Mouse (Mus musculus): ENCODE measurements around the gene Pih1d1. TPM values are rescaled to one million over a fixed set of nuclear protein-coding genes. Genes with fewer than 3 reads are reported as not detected.

The Pih1d1 gene
- polyA plus RNA-seq, 1 experiment from 2014 or later = 86.2 TPM

GRCm38 (mm10) chr7:45182199-45182601 is 28.1 kb downstream of the Pih1d1 start:
- H3K9ac ChIP-seq (ENCODE audit: low read depth, low read length) = 0 out of 2 replicates have a peak overlapping the region, but pooled peaks have one; percentile 3
- peak overlapping the region; percentile 31 for H3K4me3 ChIP-seq (ENCODE audit: low read depth, low read length)
- DNase-seq (ENCODE audit: low spot score) = peak; percentile 87
- no peaks in the 10 kb centered on the region for H3K9me3 ChIP-seq (ENCODE audit: control insufficient read depth, low read length)
- no peaks in the 10 kb centered on the region for H3K36me3 ChIP-seq (ENCODE audit: control insufficient read depth, insufficient read depth, low read length)
- H3K4me1 ChIP-seq (replicated peaks; ENCODE audit: control insufficient read depth, insufficient read depth, low read length) = peaks cover 9% of the 10 kb centered on the region
- H3K27ac ChIP-seq (ENCODE audit: low read depth, low read length) = no peak overlapping the region
- under 1% methylated on average over 34 of the region's 34 CpGs for WGBS
- H3K27me3 ChIP-seq (replicated peaks; ENCODE audit: control insufficient read depth, insufficient read depth, low read length) = peaks cover 98% of the 10 kb centered on the region
- peak; percentile 96 for ATAC-seq (replicated peaks; ENCODE audit: low FRiP score)
- peak overlapping the region; percentile 62 for H3K4me2 ChIP-seq

GRCm38 (mm10) chr7:45182606-45183005 is 28.5 kb downstream of the Pih1d1 start:
- Histone ChIP-seq H3K4me1 (replicated peaks; ENCODE audit: control insufficient read depth, insufficient read depth, low read length) (peaks cover 9% of the 10 kb centered on the region), H3K9me3 (ENCODE audit: control insufficient read depth, low read length) (no peaks in the 10 kb centered on the region), H3K27me3 (replicated peaks; ENCODE audit: control insufficient read depth, insufficient read depth, low read length) (peaks cover 96% of the 10 kb centered on the region), H3K9ac (ENCODE audit: low read depth, low read length) (0 out of 2 replicates have a peak overlapping the region, but pooled peaks have one; percentile 3), H3K4me2 (peak overlapping the region; percentile 62), H3K36me3 (ENCODE audit: control insufficient read depth, insufficient read depth, low read length) (no peaks in the 10 kb centered on the region), H3K4me3 (ENCODE audit: low read depth, low read length) (peak overlapping the region; percentile 26), H3K27ac (ENCODE audit: low read depth, low read length) (no peak overlapping the region)
- ATAC-seq (replicated peaks; ENCODE audit: low FRiP score) (0 out of 2 replicates have a peak, but pooled peaks have one; percentile 6), DNase-seq (ENCODE audit: low spot score) (no peak)
- WGBS = 20% methylated on average over 11 of the region's 11 CpGs

- H3K36me3 ChIP-seq (ENCODE audit: control insufficient read depth, insufficient read depth, low read length) = no peaks in the 10 kb centered on the region
- DNase-seq (ENCODE audit: low spot score) (no peak), ATAC-seq (replicated peaks; ENCODE audit: low FRiP score) (no peak)
- H3K4me2 ChIP-seq = no peak overlapping the region
- 55% methylated on average over 7 of the region's 7 CpGs for WGBS
- peaks cover 9% of the 10 kb centered on the region for H3K4me1 ChIP-seq (replicated peaks; ENCODE audit: control insufficient read depth, insufficient read depth, low read length)
- H3K9ac ChIP-seq (ENCODE audit: low read depth, low read length) = no peak overlapping the region
- H3K27ac ChIP-seq (ENCODE audit: low read depth, low read length) = no peak overlapping the region
- H3K9me3 ChIP-seq (ENCODE audit: control insufficient read depth, low read length) = no peaks in the 10 kb centered on the region
- H3K4me3 ChIP-seq (ENCODE audit: low read depth, low read length) = no peak overlapping the region
- H3K27me3 ChIP-seq (replicated peaks; ENCODE audit: control insufficient read depth, insufficient read depth, low read length) = peaks cover 96% of the 10 kb centered on the region
Measured at GRCm38 (mm10) chr7:45183672-45184071, 29.6 kb downstream of the Pih1d1 start.

- ATAC-seq (replicated peaks; ENCODE audit: low FRiP score) = no peak
- no peak overlapping the region for H3K9ac ChIP-seq (ENCODE audit: low read depth, low read length)
- H3K27me3 ChIP-seq (replicated peaks; ENCODE audit: control insufficient read depth, insufficient read depth, low read length) = peaks cover 96% of the 10 kb centered on the region
- no peak for DNase-seq (ENCODE audit: low spot score)
- H3K27ac ChIP-seq (ENCODE audit: low read depth, low read length) = no peak overlapping the region
- peaks cover 9% of the 10 kb centered on the region for H3K4me1 ChIP-seq (replicated peaks; ENCODE audit: control insufficient read depth, insufficient read depth, low read length)
- no peaks in the 10 kb centered on the region for H3K9me3 ChIP-seq (ENCODE audit: control insufficient read depth, low read length)
- no peak overlapping the region for H3K4me2 ChIP-seq
- no peaks in the 10 kb centered on the region for H3K36me3 ChIP-seq (ENCODE audit: control insufficient read depth, insufficient read depth, low read length)
- H3K4me3 ChIP-seq (ENCODE audit: low read depth, low read length) = no peak overlapping the region
- 62% methylated on average over 7 of the region's 7 CpGs for WGBS
Measured at GRCm38 (mm10) chr7:45185921-45186320, 31.8 kb downstream of the Pih1d1 start.

- Histone ChIP-seq H3K27ac (ENCODE audit: low read depth, low read length) (no peak overlapping the region), H3K27me3 (replicated peaks; ENCODE audit: control insufficient read depth, insufficient read depth, low read length) (peaks cover 78% of the 10 kb centered on the region), H3K4me3 (ENCODE audit: low read depth, low read length) (no peak overlapping the region), H3K4me2 (no peak overlapping the region), H3K9me3 (ENCODE audit: control insufficient read depth, low read length) (no peaks in the 10 kb centered on the region), H3K36me3 (ENCODE audit: control insufficient read depth, insufficient read depth, low read length) (no peaks in the 10 kb centered on the region), H3K9ac (ENCODE audit: low read depth, low read length) (no peak overlapping the region), H3K4me1 (replicated peaks; ENCODE audit: control insufficient read depth, insufficient read depth, low read length) (no peaks in the 10 kb centered on the region)
- DNase-seq (ENCODE audit: low spot score) = no peak
- ATAC-seq (replicated peaks; ENCODE audit: low FRiP score) = no peak
- 54% methylated on average over 16 of the region's 16 CpGs for WGBS
Measured at GRCm38 (mm10) chr7:45189600-45189999, 35.5 kb downstream of the Pih1d1 start.

- 74% methylated on average over 6 of the region's 6 CpGs for WGBS
Measured at GRCm38 (mm10) chr7:45190186-45190585, 36.1 kb downstream of the Pih1d1 start.

GRCm38 (mm10) chr7:45191161-45191560 is 37.1 kb downstream of the Pih1d1 start:
- peaks cover 70% of the 10 kb centered on the region for H3K27me3 ChIP-seq (replicated peaks; ENCODE audit: control insufficient read depth, insufficient read depth, low read length)
- H3K27ac ChIP-seq (ENCODE audit: low read depth, low read length) = no peak overlapping the region

More at GRCm38 (mm10) chr7:45190186-45190585, 36.1 kb downstream of the Pih1d1 start:
- Histone ChIP-seq H3K4me2 (no peak overlapping the region), H3K4me1 (replicated peaks; ENCODE audit: control insufficient read depth, insufficient read depth, low read length) (no peaks in the 10 kb centered on the region), H3K4me3 (ENCODE audit: low read depth, low read length) (no peak overlapping the region), H3K36me3 (ENCODE audit: control insufficient read depth, insufficient read depth, low read length) (no peaks in the 10 kb centered on the region), H3K9me3 (ENCODE audit: control insufficient read depth, low read length) (no peaks in the 10 kb centered on the region), H3K27me3 (replicated peaks; ENCODE audit: control insufficient read depth, insufficient read depth, low read length) (peaks cover 73% of the 10 kb centered on the region), H3K27ac (ENCODE audit: low read depth, low read length) (no peak overlapping the region), H3K9ac (ENCODE audit: low read depth, low read length) (no peak overlapping the region)
- DNase-seq (ENCODE audit: low spot score) = no peak
- ATAC-seq (replicated peaks; ENCODE audit: low FRiP score) = no peak

GRCm38 (mm10) chr7:45191803-45192363 is 37.8 kb downstream of the Pih1d1 start:
- WGBS = 21% methylated on average over 8 of the region's 8 CpGs
- H3K4me2 ChIP-seq = no peak overlapping the region
- H3K36me3 ChIP-seq (ENCODE audit: control insufficient read depth, insufficient read depth, low read length) = no peaks in the 10 kb centered on the region
- H3K9me3 ChIP-seq (ENCODE audit: control insufficient read depth, low read length) = no peaks in the 10 kb centered on the region
- peaks cover 65% of the 10 kb centered on the region for H3K27me3 ChIP-seq (replicated peaks; ENCODE audit: control insufficient read depth, insufficient read depth, low read length)
- no peak overlapping the region for H3K4me3 ChIP-seq (ENCODE audit: low read depth, low read length)
- DNase-seq (ENCODE audit: low spot score) = no peak
- no peaks in the 10 kb centered on the region for H3K4me1 ChIP-seq (replicated peaks; ENCODE audit: control insufficient read depth, insufficient read depth, low read length)
- H3K9ac ChIP-seq (ENCODE audit: low read depth, low read length) = no peak overlapping the region
- ATAC-seq (replicated peaks; ENCODE audit: low FRiP score) = no peak
- no peak overlapping the region for H3K27ac ChIP-seq (ENCODE audit: low read depth, low read length)

More at GRCm38 (mm10) chr7:45191161-45191560, 37.1 kb downstream of the Pih1d1 start:
- H3K9me3 ChIP-seq (ENCODE audit: control insufficient read depth, low read length) = no peaks in the 10 kb centered on the region
- WGBS = 47% methylated on average over 2 of the region's 2 CpGs
- no peak overlapping the region for H3K4me3 ChIP-seq (ENCODE audit: low read depth, low read length)
- ATAC-seq (replicated peaks; ENCODE audit: low FRiP score) (no peak), DNase-seq (ENCODE audit: low spot score) (no peak)
- H3K4me2 ChIP-seq = no peak overlapping the region
- H3K9ac ChIP-seq (ENCODE audit: low read depth, low read length) = no peak overlapping the region
- no peaks in the 10 kb centered on the region for H3K36me3 ChIP-seq (ENCODE audit: control insufficient read depth, insufficient read depth, low read length)
- H3K4me1 ChIP-seq (replicated peaks; ENCODE audit: control insufficient read depth, insufficient read depth, low read length) = no peaks in the 10 kb centered on the region

Measured in liver, embryonic 11.5 days (tissue).